Mouse (Mus musculus) ES-Bruce4 (cell line): ENCODE results near the gene Gdpd5.

Source experiments
- CTCF ChIP-seq: IDR thresholded peaks from one replicate; pipeline ENCODE4 v1.8.1; 2011; ENCODE audit warnings: low read depth, low read length
- POLR2A ChIP-seq: IDR thresholded peaks from one replicate; pipeline ENCODE4 v1.8.1; 2011; ENCODE audit warnings: low read length; ENCODE audit not compliant: insufficient read depth

DNA sequence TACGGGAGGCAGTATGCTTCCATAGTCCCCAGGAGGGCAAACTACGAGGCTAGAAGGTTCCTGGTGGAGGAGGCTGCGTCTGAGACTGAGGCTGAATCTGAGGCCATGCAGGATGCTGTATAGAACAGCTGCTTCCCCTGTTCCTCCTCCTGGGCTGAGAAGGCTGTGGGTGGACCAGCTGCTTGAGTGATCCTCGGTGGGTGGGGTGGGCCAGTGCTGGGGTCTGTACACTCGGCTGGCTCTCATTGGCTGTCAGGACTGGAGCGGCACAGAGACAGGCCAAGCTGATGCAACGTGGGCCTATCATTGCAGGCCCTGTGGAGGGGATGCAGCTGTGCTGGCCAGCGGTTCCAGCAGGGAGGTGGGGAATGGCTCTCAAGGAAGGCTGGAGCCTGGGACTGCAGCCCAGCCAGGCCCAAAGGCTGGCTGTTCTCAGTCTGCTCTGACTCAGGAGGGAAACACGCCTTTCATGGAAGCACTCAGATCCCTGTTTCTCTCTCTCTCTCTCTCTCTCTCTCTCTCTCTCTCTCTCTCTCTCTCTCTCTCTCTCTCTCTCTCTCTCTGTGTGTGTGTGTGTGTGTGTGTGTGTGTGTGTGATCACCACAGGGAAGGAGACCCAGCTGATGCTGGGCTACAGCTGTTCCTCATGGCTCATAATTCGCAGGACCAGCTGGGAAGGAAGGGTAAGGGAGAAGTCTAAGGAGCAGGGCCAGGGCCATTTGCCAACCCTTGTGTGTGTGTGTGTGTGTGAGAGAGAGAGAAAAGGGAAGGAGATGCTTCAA is 21.0 kb upstream of the Gdpd5 start:
- no peak for TF ChIP-seq POLR2A
- no peak for TF ChIP-seq CTCF
